Mouse (Mus musculus) embryo, embryonic 11 days (tissue): ENCODE measurements around the gene Gstm5.
A peak's percentile ranks its signal among the peaks of the same experiment; 100 is the strongest.
"Not testable (repeated sequence)": the region's sequence is repeated elsewhere in the genome, so short reads cannot be mapped to it uniquely, and the experiment has no call there.

ENCODE experiments used
- DNase-seq: peaks from one replicate; pipeline ENCODE4 v3.0.0-alpha.2; 2015

Gstm5 gene

GRCm38 (mm10) chr3:107873335-107874251, 22.0 kb upstream of the Gstm5 start:
- no peak for DNase-seq

- DNase-seq: no peak
Observed at GRCm38 (mm10) chr3:107875231-107875630, 20.4 kb upstream of the Gstm5 start.

- DNase-seq: no peak
Observed at GRCm38 (mm10) chr3:107877005-107877404, 18.6 kb upstream of the Gstm5 start, which contains the start of gene Eps8l3. TSS of gene Eps8l3 (plus strand) at chr3:107877229.

- DNase-seq: no peak
Observed at GRCm38 (mm10) chr3:107877747-107878736, 17.6 kb upstream of the Gstm5 start.

- DNase-seq: no peak
Observed at GRCm38 (mm10) chr3:107887674-107888495, 7.7 kb upstream of the Gstm5 start.

GRCm38 (mm10) chr3:107889236-107889635, 6.4 kb upstream of the Gstm5 start:
- not testable (repeated sequence) for DNase-seq

GRCm38 (mm10) chr3:107895194-107895719, 364 bp upstream of the Gstm5 start:
- DNase-seq: peak; percentile 7

- DNase-seq: no peak
Observed at GRCm38 (mm10) chr3:107898691-107899090, 3.1 kb downstream of the Gstm5 start.

- DNase-seq: no peak
Observed at GRCm38 (mm10) chr3:107900955-107901673, 5.5 kb downstream of the Gstm5 start.

- no peak for DNase-seq
Observed at GRCm38 (mm10) chr3:107905942-107906341, 10.3 kb downstream of the Gstm5 start.

GRCm38 (mm10) chr3:107916674-107917073, 21.1 kb downstream of the Gstm5 start:
- DNase-seq: no peak

GRCm38 (mm10) chr3:107917097-107917496, 21.5 kb downstream of the Gstm5 start:
- DNase-seq: no peak

GRCm38 (mm10) chr3:107917783-107918408, 22.3 kb downstream of the Gstm5 start:
- DNase-seq: peak; percentile 79

GRCm38 (mm10) chr3:107920348-107920747, 24.7 kb downstream of the Gstm5 start:
- no peak for DNase-seq

- DNase-seq: no peak
Observed at GRCm38 (mm10) chr3:107925335-107925734, 29.7 kb downstream of the Gstm5 start.

GRCm38 (mm10) chr3:107927841-107928240, 32.2 kb downstream of the Gstm5 start:
- no peak for DNase-seq

- no peak for DNase-seq
Observed at GRCm38 (mm10) chr3:107928691-107929090, 33.1 kb downstream of the Gstm5 start.

- DNase-seq: no peak
Observed at GRCm38 (mm10) chr3:107929243-107929642, 33.6 kb downstream of the Gstm5 start.

GRCm38 (mm10) chr3:107929731-107930130, 34.1 kb downstream of the Gstm5 start:
- no peak for DNase-seq

- peak; percentile 7 for DNase-seq
Observed at GRCm38 (mm10) chr3:107931134-107931533, 35.5 kb downstream of the Gstm5 start.

- DNase-seq: peak; percentile 97
Observed at GRCm38 (mm10) chr3:107931670-107932069, 36.0 kb downstream of the Gstm5 start, which contains the start of gene Gstm7. TSS of gene Gstm7 (minus strand) at chr3:107931817.
